Mouse (Mus musculus): ENCODE measurements around the gene Olfr143.

The Olfr143 gene

GRCm38 (mm10) chr9:38252474-38252873 is at the start of gene Olfr143:
Olfr143 (plus strand) TSS chr9:38252774.
- no peak for DNase-seq (ENCODE audit: low spot score)

- DNase-seq (ENCODE audit: low spot score), result no peak
These were observed 44.5 kb upstream of the Olfr143 start, which contains the start of gene Olfr893 for GRCm38 (mm10) chr9:38208065-38208464. Olfr893 (plus strand) TSS chr9:38208365.

GRCm38 (mm10) chr9:38217755-38218154 is 34.8 kb upstream of the Olfr143 start, which contains the start of gene Olfr894:
Olfr894 (plus strand) TSS chr9:38218055.
- DNase-seq (ENCODE audit: low spot score), result no peak

GRCm38 (mm10) chr9:38267551-38267950 is 15.0 kb downstream of the Olfr143 start, which contains the start of gene Olfr895:
Olfr895 (plus strand) TSS chr9:38267851.
- no peak for DNase-seq (ENCODE audit: low spot score)

- DNase-seq (ENCODE audit: low spot score), result no peak
These were observed 38.2 kb downstream of the Olfr143 start, which contains the start of gene Olfr896-ps1 for GRCm38 (mm10) chr9:38290807-38291206. Olfr896-ps1 (plus strand) TSS chr9:38291107.

Data from ovary, postnatal 36 days (tissue).